Mouse (Mus musculus) bone marrow, adult 2 months (tissue): ENCODE results near the gene Vmn1r183.

Experiments used
- CTCF ChIP-seq: fragments of 200-500 bp; IDR thresholded peaks from 2 replicates; pipeline ENCODE4 v1.5.1; 2011; ENCODE audit warnings: low read length, control low read depth; ENCODE audit not compliant: control insufficient read depth, insufficient read depth
- POLR2A ChIP-seq: fragments of 200-500 bp; IDR thresholded peaks from 2 replicates; pipeline ENCODE4 v1.6.1; 2011; ENCODE audit warnings: low read depth, mild to moderate bottlenecking, control low read depth, low read length, borderline replicate concordance; ENCODE audit not compliant: control insufficient read depth

- no peak for TF ChIP-seq POLR2A
- TF ChIP-seq CTCF, result no peak
Observed at GRCm38 (mm10) chr7:24105144-24105703, 52.2 kb downstream of the Vmn1r183 start.
